Mouse (Mus musculus) kidney, embryonic 14.5 days (tissue): ENCODE data around the gene Cinp. TPM values are rescaled to one million over a fixed set of nuclear protein-coding genes. Genes with fewer than 3 reads are reported as not detected.

ENCODE experiments used
- ATAC-seq: fragments of 200-750 bp; cut with Nextera tagmentation; 2 replicates; pipeline ENCODE4 v1.8.0; 2017; ENCODE audit warnings: moderate number of reproducible peaks, mild to moderate bottlenecking, moderate TSS enrichment, moderate library complexity; ENCODE audit not compliant: low FRiP score, low TSS enrichment
- H3K27ac ChIP-seq: fragments of 300-500 bp; sonication (generic); 2 replicates; pipeline ENCODE4 v1.5.1; 2014; ENCODE audit warnings: low read depth, mild to moderate bottlenecking, low read length, moderate library complexity, mixed read lengths
- H3K27me3 ChIP-seq: fragments of 300-500 bp; sonication (generic); 2 replicates; pipeline ENCODE4 v1.6.1; 2014; ENCODE audit warnings: mild to moderate bottlenecking, low read length; ENCODE audit not compliant: control insufficient read depth, insufficient read depth
- H3K36me3 ChIP-seq: fragments of 300-500 bp; sonication (generic); 2 replicates; pipeline ENCODE4 v1.6.1; 2014; ENCODE audit warnings: low read length, mixed read lengths; ENCODE audit not compliant: control insufficient read depth, insufficient read depth
- H3K4me1 ChIP-seq: fragments of 300-500 bp; sonication (generic); 2 replicates; pipeline ENCODE4 v1.6.1; 2014; ENCODE audit warnings: low read length, mixed read lengths; ENCODE audit not compliant: control insufficient read depth, insufficient read depth
- H3K4me2 ChIP-seq: fragments of 300-500 bp; sonication (generic); replicated peaks from 2 replicates; pipeline ENCODE4 v1.6.1; 2014; ENCODE audit warnings: low read depth, mild to moderate bottlenecking, low read length
- H3K4me3 ChIP-seq: fragments of 300-500 bp; sonication (generic); 2 replicates; pipeline ENCODE4 v1.5.1; 2014; ENCODE audit warnings: mild to moderate bottlenecking, low read length
- H3K9ac ChIP-seq: fragments of 300-500 bp; sonication (generic); 2 replicates; pipeline ENCODE4 v1.6.1; 2014; ENCODE audit warnings: low read depth, mild to moderate bottlenecking, low read length, moderate library complexity
- H3K9me3 ChIP-seq: fragments of 300-500 bp; sonication (generic); 2 replicates; pipeline ENCODE4 v1.6.1; 2016; ENCODE audit warnings: low read length; ENCODE audit not compliant: control insufficient read depth
- WGBS: fragments of 180-500 bp; shearing (Covaris S2); extraction: QIAGEN DNeasy Blood & Tissue Kit; methylation state at CpG from one replicate; pipeline ENCODE4 v1.1.7; 2014; 5-methylcytosine and 5-hydroxymethylcytosine counted together
- polyA plus RNA-seq: library from polyadenylated mRNA; unstranded; fragments of >200 nt; fragmentation: Nextera tagmentation; extraction: Ambion mirVana; gene quantifications from 2 replicates; pipeline ENCODE4 v1.2.1, GENCODE M21; 2014

Cinp gene
- polyA plus RNA-seq: 82.2 and 93.7 TPM in 2 replicates

DNA sequence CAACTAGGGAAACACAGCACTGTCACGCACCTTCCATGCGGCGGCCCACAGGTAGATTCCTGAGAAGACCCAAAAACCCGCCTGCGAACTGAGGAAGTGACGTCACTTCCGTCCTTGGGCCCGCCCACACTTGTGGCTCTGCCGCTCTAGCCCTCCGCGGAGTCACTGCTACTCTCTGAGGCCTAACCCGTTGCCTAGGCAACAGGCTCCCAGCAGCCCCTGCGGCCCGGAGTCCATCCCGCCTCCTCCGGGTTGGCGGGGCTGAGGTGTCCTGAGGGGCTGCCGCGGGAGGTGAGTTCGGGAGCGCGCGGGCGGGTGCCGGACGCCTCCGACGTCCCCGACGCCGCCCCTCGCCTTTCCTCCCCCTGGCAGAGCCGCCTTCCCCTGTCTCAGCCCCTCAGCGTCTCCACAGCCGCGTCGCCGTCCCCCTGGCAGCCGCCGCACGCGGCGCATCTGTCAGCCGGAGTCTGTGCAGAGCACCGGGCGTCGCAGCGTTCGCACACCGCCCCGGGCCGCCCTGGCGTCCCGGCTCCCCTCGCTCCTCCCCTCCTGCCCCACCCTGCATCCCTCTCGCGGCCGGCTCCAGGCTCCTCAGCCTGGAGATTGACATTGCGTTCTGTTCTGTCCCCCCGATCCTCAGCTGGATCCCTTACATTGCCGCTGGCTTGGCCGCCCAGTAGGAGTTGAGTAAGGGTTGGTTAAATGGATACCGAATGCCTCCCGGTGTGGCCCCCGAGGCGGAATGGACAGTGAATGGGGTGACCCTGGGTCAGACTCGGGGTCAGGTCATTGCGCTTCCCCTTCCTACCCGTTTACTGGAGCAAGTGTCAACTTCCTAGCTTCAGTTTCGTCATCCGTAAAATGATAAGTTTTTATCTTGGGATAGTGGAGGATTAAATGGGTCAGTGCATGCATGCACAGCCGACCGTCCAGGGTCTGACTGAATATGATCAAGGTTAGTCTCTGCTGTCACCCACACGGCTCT is at the start of gene Cinp, which contains the start of gene Tecpr2:
Gene Cinp (minus strand): TSS at position 110 of the 985 bp plus-strand sequence.
Gene Tecpr2 (plus strand): TSS at position 229 of the 985 bp plus-strand sequence.
- peak within 1 kb of the TSS; percentile 80 for H3K4me3 ChIP-seq
- peak within 1 kb of the TSS; percentile 69 for H3K9ac ChIP-seq
- peak; percentile 99 for ATAC-seq
- 1% methylated on average over 61 of the region's 74 CpGs for WGBS
- H3K4me2 ChIP-seq: peak within 1 kb of the TSS; percentile 90
- peak within 1 kb of the TSS; percentile 42 for H3K27ac ChIP-seq
- H3K36me3 ChIP-seq: no peaks in the 10 kb centered on the region
- H3K4me1 ChIP-seq: peaks cover 7% of the 10 kb centered on the region
- no peaks in the 10 kb centered on the region for H3K9me3 ChIP-seq
- H3K27me3 ChIP-seq: no peaks in the 10 kb centered on the region

DNA sequence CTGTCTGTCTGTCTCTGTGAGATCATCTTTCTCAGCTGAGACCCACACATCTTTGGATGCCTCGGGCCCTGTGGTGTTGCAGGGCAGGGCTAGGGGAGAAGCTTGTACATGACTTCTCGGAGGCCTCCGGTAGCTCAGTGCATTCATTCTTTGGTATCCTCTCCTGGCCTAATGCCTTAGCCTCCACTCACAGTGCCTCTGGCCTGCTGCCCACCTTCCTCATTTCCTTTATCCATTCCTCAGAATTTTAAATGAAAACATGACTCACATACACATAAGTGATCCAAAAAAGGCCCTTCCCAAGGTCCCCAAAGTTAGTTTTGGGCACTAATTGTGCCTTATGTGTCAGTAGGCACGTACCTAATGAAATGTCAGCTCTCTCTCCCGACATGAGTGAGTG is 48.6 kb upstream of the Cinp start:
- H3K27me3 ChIP-seq: no peaks in the 10 kb centered on the region
- no peaks in the 10 kb centered on the region for H3K9me3 ChIP-seq
- peaks cover 24% of the 10 kb centered on the region for H3K36me3 ChIP-seq
- H3K4me1 ChIP-seq: no peaks in the 10 kb centered on the region
- WGBS: 94% methylated on average over 5 of the region's 5 CpGs
- no peak for ATAC-seq
- H3K4me3 ChIP-seq: no peak overlapping the region
- no peak overlapping the region for H3K9ac ChIP-seq
- H3K27ac ChIP-seq: no peak overlapping the region
- no peak overlapping the region for H3K4me2 ChIP-seq

- H3K4me3 ChIP-seq: no peak overlapping the region
- H3K4me1 ChIP-seq: no peaks in the 10 kb centered on the region
- H3K36me3 ChIP-seq: peaks cover 25% of the 10 kb centered on the region
- no peak overlapping the region for H3K27ac ChIP-seq
- H3K9ac ChIP-seq: no peak overlapping the region
- no peak overlapping the region for H3K4me2 ChIP-seq
- peak; percentile 90 for ATAC-seq
- H3K9me3 ChIP-seq: no peaks in the 10 kb centered on the region
- H3K27me3 ChIP-seq: no peaks in the 10 kb centered on the region
- WGBS: 66% methylated on average over 9 of the region's 9 CpGs
These were observed 47.2 kb upstream of the Cinp start for GRCm38 (mm10) chr12:110935983-110936620.

- Histone ChIP-seq H3K27ac (no peak overlapping the region), H3K27me3 (no peaks in the 10 kb centered on the region), H3K9me3 (no peaks in the 10 kb centered on the region), H3K9ac (no peak overlapping the region), H3K4me1 (no peaks in the 10 kb centered on the region), H3K4me2 (no peak overlapping the region), H3K36me3 (peaks cover 19% of the 10 kb centered on the region), H3K4me3 (no peak overlapping the region)
- WGBS: 69% methylated on average over 5 of the region's 5 CpGs
- no peak; the same call in 1 of the 2 replicates for ATAC-seq
These were observed 43.9 kb upstream of the Cinp start for GRCm38 (mm10) chr12:110932820-110933219.

- H3K27ac ChIP-seq: no peak overlapping the region
- H3K4me1 ChIP-seq: no peaks in the 10 kb centered on the region
- ATAC-seq: no peak
- no peak overlapping the region for H3K4me3 ChIP-seq
- H3K9ac ChIP-seq: no peak overlapping the region
- no peak overlapping the region for H3K4me2 ChIP-seq
- peaks cover 21% of the 10 kb centered on the region for H3K36me3 ChIP-seq
- WGBS: 80% methylated on average over 5 of the region's 5 CpGs
- H3K9me3 ChIP-seq: no peaks in the 10 kb centered on the region
- no peaks in the 10 kb centered on the region for H3K27me3 ChIP-seq
These were observed 32.6 kb upstream of the Cinp start for GRCm38 (mm10) chr12:110921572-110921971.

DNA sequence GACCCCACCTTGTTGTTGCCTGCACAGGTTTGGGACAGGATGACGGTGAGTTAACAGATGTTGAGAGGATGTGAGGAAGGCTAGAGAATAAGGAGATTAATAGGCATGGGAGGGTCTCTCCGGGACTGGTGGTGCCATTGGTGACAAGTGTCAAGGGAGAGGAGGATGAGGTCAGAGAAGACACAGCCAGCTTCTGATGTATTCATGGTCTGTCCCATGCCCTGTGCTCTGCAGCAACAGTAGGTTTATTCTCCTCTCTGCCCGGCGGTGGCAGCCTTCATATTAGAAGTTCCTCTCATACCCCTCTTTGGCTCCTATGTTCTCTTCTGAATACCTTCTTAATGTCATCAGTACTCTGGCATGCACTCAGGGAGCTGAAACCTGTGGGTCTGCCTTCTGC is 31.3 kb upstream of the Cinp start:
- Histone ChIP-seq H3K4me1 (no peaks in the 10 kb centered on the region), H3K36me3 (peaks cover 25% of the 10 kb centered on the region), H3K9me3 (no peaks in the 10 kb centered on the region), H3K27ac (no peak overlapping the region), H3K9ac (no peak overlapping the region), H3K4me2 (no peak overlapping the region), H3K27me3 (no peaks in the 10 kb centered on the region), H3K4me3 (no peak overlapping the region)
- no peak for ATAC-seq
- WGBS: 86% methylated on average over 4 of the region's 4 CpGs

DNA sequence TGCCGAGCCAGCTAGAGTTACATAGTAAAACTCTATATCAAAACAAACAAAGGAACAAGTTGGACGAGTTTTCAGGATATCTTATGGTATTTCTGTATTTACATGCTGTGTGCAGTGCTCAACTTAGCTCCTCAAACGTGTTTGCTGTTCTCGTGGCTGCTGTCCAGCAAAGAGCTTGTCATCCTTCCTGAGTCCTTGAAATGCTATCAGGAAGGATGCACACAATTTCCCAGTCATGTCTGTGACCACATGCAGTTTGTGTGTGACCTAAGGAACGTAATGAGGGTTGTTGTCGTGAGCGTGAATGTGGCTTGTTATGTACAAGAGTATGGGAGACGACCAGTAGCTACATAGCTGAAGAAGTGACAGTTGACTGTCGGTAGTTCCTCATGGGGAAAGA is 26.8 kb upstream of the Cinp start:
- no peaks in the 10 kb centered on the region for H3K9me3 ChIP-seq
- no peak for ATAC-seq
- H3K9ac ChIP-seq: no peak overlapping the region
- 87% methylated on average over 9 of the region's 9 CpGs for WGBS
- peaks cover 20% of the 10 kb centered on the region for H3K36me3 ChIP-seq
- H3K27me3 ChIP-seq: no peaks in the 10 kb centered on the region
- no peaks in the 10 kb centered on the region for H3K4me1 ChIP-seq
- H3K4me3 ChIP-seq: no peak overlapping the region
- H3K4me2 ChIP-seq: no peak overlapping the region
- no peak overlapping the region for H3K27ac ChIP-seq

GRCm38 (mm10) chr12:110909962-110910361 is 21.0 kb upstream of the Cinp start:
- no peak overlapping the region for H3K4me3 ChIP-seq
- H3K27me3 ChIP-seq: no peaks in the 10 kb centered on the region
- WGBS: 89% methylated on average over 2 of the region's 2 CpGs
- no peaks in the 10 kb centered on the region for H3K4me1 ChIP-seq
- no peak for ATAC-seq
- H3K27ac ChIP-seq: no peak overlapping the region
- H3K9ac ChIP-seq: no peak overlapping the region
- no peaks in the 10 kb centered on the region for H3K9me3 ChIP-seq
- no peaks in the 10 kb centered on the region; the same call in 1 of the 2 replicates for H3K36me3 ChIP-seq
- H3K4me2 ChIP-seq: no peak overlapping the region

GRCm38 (mm10) chr12:110907845-110908244 is 18.9 kb upstream of the Cinp start:
- Histone ChIP-seq H3K27me3 (no peaks in the 10 kb centered on the region), H3K9ac (no peak overlapping the region), H3K36me3 (no peaks in the 10 kb centered on the region; the same call in 1 of the 2 replicates), H3K4me1 (no peaks in the 10 kb centered on the region), H3K4me2 (no peak overlapping the region), H3K4me3 (no peak overlapping the region), H3K27ac (no peak overlapping the region), H3K9me3 (no peaks in the 10 kb centered on the region)
- no peak for ATAC-seq
- 82% methylated on average over 3 of the region's 3 CpGs for WGBS
